Mouse (Mus musculus) kidney, adult 8-10 months (tissue): ENCODE results near the gene Kit.

Experiments used
- DNase-seq, 2 experiments: peaks; one replicate each; pipeline ENCODE4 v3.0.0; 2022

Kit gene

DNA sequence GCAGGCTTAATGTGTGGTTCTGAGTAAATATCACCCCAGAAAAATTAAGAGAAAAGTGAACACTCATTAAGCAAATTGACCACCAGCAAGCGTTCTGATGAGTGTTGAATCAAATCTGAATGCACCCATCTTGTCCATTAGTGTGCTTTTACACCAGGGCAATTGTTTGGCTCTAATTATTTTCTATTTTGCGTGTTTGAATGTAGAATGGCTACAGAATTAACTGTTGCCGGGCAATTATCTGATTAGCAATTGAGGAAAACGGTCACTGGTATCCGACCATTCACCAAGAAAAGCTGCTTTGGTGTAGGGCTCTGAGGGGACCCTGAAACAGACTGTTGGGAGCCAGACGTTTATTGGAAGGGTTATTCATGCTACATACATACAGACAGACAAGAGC, 16.2 kb downstream of the Kit start:
- no peak for DNase-seq

DNA sequence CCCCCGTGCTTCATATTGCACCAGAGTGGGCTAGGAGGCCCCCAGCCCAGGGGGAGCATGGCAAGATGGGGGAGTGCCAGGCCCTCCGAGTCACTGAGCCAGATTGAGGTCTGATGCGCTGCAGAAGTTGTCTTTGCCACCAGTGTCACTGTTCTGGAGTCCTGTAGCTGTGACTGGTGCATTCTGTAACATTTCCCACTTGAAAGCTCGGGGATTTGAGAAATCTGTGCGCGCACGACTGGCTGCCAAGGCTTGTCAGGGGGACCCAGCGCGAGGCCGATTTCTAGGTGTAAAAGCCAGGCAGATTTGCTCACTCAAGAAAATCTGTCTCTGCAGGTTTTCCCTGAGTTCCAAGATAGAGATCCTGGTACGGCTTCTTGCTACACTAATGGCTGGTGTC, 16.9 kb downstream of the Kit start:
- no peak for DNase-seq

DNA sequence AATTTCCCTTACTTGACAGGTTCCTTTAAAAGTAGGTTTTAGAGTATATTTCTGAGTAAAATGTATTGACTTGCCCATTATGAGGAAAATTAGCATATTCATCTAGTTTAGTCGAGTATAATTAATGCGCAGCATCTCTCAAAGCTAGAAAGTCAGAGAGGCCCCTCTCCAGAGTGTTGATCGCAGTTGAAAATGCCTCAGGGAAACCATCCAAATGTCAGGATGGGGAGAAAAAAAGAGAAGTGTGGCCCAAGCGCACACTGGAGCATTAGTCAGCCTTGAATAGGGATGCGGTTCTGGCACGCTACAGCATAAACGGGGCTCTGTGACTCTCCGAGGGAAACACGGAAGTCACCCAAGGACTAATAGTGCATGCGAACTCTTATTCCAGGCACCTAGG, 20.6 kb downstream of the Kit start:
- DNase-seq = no peak

GRCm38 (mm10) chr5:75596211-75596610, 21.5 kb downstream of the Kit start:
- DNase-seq = peak; percentile 17 to 27

- no peak for DNase-seq
These were observed 22.6 kb downstream of the Kit start for GRCm38 (mm10) chr5:75597316-75597715.

DNA sequence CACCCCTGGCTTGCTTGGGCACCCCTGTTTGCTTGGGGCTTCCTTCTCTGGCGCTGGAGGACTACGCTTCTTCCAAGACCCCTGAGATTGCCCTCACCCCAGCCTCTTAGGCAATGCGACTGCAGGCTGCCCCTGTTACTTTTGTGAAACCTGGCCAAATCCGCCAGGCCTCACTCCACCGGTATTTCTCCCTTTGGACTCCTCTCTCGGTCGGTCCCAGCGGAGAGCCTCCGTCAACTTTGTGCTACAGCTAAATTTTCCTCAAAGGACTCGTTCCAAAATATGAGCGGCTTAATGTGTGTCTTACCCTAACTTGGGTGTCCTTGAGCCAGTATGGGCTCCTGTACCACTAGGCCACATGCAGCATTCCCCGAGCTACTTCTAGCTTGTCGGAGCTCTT, 23.8 kb downstream of the Kit start:
- no peak for DNase-seq

DNA sequence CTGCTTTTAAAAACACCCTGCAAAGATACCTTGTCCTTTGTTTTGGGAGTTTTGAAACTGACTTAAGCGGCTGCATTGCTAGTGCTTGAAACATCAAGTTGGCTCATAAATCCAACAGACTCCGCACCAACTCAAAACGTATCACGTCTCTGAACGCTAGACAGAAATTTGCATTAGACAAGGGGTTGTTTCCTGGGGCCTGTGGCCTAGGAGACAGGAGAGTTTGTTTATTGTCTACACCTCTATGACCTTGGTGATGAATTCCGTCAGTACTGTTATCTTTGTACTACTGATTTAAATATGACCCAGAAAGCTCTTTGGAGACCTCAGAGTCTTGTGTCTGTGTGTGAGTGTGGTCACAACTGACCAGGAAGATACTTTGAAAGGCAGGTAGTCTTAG, 25.3 kb downstream of the Kit start:
- DNase-seq = no peak

- DNase-seq = no peak
These were observed 29.5 kb downstream of the Kit start for GRCm38 (mm10) chr5:75604238-75604637.

DNA sequence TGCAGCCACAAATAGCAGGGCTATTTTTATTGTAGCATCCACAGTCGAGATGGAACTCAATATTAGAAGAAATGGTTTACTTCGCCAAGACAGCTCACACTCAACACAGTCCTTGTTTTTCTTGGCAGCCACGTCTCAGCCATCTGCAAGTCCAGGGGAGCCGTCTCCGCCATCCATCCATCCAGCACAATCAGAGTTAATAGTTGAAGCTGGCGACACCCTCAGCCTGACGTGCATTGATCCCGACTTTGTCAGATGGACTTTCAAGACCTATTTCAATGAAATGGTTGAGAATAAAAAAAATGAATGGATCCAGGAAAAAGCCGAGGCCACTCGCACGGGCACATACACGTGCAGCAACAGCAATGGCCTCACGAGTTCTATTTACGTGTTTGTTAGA, 32.2 kb downstream of the Kit start:
- no peak for DNase-seq

DNA sequence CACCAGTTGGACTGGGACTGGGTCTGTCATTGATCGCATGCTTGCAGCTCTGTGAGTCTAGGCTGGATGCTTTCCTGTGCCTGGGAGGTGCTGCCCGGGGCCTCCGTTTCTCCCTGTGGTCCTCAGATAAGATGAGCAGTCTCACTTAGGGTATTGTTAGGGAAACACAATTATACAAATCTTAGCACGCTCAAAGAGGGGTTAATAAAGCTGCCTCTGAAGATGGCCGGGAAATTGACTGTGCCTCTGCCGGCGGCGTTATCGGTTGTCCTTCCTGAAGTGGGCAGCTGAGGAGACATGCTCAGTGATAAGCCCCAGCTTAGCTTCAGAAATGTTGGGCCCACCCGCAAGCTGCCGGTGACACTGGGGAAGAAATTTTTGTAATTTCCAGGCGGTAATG, 33.3 kb downstream of the Kit start:
- DNase-seq = no peak

GRCm38 (mm10) chr5:75612380-75612779, 37.7 kb downstream of the Kit start:
- DNase-seq = no peak

DNA sequence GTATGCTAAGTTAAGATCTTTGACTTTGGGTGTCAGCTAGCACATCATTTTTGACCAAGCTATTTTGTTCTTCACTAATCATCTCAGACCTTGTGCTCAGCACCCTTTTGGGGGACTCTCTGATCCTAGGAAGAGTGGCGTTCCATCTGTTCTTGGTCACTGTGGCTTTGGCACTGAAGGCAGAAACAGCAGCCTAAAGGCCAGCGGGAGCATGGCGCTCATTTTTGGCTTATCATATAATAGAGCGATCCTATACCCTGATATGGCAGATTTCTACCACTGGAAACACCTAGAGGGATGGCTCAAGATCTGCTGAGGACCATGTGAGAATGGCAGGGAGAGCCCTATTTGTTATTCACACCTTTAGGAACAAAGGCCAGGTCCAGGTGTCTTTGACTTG, 38.2 kb downstream of the Kit start:
- no peak for DNase-seq

GRCm38 (mm10) chr5:75615000-75615571, 40.4 kb downstream of the Kit start:
- no peak for DNase-seq

- no peak for DNase-seq
These were observed 40.9 kb downstream of the Kit start for GRCm38 (mm10) chr5:75615624-75616023.

DNA sequence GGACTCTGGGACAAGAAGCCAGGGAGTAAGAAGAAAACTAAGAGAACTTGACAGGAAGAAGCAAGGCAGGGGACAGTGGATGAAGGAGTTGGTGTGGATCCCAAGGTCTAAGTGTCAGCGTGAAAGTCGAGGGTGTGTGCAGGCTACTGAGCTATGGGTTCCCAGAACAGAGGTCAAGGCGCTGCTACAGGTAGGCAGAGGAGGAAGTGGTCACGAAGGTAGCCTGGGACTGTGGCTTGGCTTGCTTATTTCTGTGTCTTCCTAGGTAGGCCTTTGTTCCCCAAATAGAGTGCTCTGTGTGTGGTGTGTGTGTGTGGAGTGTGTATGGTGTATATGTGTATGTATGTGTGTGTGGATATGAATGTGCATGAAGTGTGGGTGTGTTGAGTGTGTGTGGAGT, 47.7 kb downstream of the Kit start:
- no peak for DNase-seq

- no peak for DNase-seq
These were observed 48.3 kb downstream of the Kit start for GRCm38 (mm10) chr5:75623007-75623406.

- no peak for DNase-seq
These were observed 48.8 kb downstream of the Kit start for GRCm38 (mm10) chr5:75623520-75623919.

DNA sequence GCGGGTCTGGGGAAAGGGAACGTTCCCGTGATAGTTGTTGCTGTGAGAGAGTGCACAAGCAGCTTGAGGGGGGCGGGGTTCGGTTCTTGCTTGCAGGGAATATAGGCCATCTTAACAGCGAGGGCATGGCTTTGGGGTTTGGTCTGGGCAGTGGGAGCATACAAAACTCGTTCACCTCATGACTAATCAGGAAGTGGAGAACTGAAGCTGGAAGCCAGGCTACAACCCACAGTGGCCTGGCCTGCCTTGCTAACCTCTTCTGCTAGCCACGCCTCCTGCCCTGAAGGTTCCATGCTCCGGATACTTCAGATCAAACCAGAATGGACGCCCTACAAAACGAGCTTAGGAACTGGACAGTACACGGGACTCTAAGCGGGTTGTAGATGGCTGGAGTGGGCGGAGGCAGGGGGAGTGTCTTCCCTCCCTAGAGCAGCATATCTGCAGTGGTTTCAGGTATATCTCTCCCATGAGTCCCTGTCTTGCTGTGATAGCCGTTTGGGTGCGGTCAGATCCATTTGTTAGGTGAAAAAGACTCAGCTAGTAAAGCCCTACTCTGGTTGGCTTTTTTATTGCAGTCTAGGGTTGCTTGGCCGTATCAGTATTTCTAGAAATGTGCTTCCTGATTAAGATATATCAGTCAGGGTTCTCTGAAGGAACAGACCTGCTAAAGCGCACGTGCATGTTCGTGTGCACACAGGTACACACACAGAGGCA, 49.4 kb downstream of the Kit start:
- no peak for DNase-seq

GRCm38 (mm10) chr5:75625059-75625458, 50.3 kb downstream of the Kit start:
- DNase-seq = no peak

GRCm38 (mm10) chr5:75626284-75626683, 51.6 kb downstream of the Kit start:
- no peak for DNase-seq

- DNase-seq = no peak
These were observed 52.0 kb downstream of the Kit start for GRCm38 (mm10) chr5:75626703-75627102.

DNA sequence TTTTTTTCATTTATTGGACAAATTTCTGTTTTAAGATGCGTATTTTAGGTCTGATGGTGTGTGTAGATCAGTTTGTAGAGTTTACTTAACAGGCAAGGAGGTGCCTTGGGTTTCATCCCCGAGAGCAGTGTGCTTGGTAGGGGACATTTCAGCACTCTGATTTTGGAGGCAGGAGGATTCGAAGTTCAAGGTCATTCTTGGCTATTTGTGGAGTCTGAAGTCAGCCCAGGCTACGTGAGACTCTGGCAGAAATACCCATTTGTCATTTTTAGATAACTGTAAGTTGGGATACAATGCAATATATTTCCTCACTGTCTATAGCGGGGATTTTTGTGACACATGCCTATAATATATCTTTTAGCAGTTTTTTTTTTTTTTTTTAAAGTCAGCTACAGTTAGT, 57.5 kb downstream of the Kit start:
- no peak for DNase-seq

GRCm38 (mm10) chr5:75632846-75633640, 58.3 kb downstream of the Kit start:
- DNase-seq = no peak

DNA sequence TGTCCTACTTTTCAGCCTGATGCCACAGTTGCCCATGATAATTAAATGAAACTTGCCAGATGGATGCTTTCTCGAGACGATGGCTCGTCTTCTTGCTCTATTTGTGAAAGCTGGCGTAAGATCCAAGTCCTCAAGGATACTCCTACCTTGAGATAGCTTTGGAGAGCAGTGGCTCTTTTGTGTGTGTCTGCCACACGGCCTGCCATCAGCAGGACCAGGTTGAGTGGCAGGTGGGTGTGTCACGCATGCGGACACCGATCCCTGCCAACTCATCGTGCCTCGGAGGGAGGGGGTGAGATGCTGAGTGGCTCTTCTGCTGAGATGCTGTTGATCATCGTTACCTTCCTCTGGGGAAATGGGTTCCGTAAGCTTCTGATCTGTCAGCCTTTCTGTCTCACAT, 60.7 kb downstream of the Kit start:
- DNase-seq = no peak
